Mouse (Mus musculus) right cerebral cortex, postnatal 10 days (tissue): Measurements from ENCODE around the gene Dnajc15.
"Not testable (repeated sequence)": the region's sequence is repeated elsewhere in the genome, so short reads cannot be mapped to it uniquely, and the experiment has no call there.

Experiments
- DNase-seq, 2 experiments: peaks; one replicate each; pipeline ENCODE4 v3.0.0; 2021; ENCODE audit warnings: low spot score in 2 of 2

Dnajc15 gene

DNA sequence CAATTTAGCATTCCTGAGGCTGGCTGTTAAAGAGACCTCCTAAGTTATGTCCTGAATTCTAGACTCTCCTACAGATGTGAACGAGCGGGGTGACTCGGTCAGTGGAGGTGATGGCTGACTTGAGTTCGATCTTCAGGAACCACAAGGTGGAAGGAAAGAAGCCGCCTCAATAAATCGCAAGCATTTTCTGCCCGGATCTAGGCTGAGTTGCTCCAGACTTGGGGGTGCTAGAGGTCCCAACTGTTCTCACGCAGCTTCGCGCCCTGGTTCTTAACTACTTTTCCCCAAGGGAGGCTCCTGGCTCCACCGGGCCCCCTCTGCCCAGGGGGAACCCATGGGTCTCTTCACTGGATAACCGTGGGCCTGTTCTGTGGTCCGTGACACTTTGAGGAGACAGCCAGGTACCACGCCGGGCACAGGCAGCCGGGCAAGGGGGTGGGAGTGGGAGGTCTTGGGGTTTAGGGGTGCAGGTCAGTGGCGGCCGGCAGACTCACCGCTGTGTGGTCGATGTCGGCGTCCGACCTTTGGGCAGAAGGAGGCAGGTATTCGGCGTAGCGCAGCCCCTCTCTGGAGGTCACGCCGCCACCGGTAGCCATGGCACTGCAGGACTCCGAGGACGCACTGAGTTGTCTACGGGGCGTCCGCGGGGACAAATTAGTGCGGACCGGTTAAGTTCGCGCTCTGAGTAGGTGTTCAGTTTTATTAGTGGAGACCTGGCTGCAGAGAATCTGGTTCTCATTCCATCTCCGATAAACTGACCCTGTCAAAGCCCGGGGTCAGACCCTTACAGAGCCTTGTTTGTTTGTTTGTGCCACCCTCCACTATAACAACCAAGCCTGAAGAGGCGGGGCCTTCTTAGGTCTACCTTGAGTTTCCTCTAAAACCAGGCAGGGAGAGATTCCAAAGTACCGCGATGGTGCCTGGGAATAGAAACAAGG lies at the start of gene Dnajc15:
Gene Dnajc15 (minus strand): TSS at position 822 of the 938 bp plus-strand sequence.
- peak; percentile 91 to 92 for DNase-seq

DNA sequence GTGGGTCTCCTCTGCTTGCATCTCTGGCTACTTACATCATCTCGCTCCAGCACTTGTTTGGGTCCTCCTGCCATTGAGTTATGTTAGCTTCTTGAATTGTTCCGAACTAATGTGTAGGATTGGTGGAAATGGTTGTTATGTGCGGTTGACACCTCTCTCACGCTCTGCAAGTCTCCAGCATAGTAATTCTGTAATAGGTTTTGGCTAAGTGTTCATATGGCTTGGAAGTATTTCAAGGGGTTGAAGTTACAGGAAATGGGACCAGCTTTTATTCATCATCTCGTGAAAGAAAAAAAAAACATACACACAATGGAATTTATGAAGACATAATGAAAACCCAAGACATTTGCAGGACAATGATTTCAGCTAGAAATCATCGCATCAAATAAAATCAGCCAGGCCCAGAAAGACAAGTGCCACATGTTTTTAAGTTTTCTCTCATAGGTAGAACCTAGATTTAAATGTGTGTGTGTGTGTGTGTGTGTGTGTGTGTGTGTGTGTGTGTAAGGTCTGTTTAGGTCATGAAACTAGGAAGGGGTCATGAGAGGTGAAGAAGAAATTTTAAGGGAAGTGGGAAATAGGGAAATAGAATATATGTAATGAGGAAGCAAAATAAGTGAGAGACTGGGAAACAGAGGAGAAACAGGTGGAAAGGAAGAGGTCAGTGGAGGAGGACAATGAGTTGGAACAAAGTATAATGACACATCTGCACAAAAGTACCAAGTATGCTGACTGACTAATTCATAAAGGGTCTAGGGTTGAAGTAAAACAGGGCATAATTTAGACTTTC lies 48.3 kb upstream of the Dnajc15 start:
- no peak for DNase-seq

DNA sequence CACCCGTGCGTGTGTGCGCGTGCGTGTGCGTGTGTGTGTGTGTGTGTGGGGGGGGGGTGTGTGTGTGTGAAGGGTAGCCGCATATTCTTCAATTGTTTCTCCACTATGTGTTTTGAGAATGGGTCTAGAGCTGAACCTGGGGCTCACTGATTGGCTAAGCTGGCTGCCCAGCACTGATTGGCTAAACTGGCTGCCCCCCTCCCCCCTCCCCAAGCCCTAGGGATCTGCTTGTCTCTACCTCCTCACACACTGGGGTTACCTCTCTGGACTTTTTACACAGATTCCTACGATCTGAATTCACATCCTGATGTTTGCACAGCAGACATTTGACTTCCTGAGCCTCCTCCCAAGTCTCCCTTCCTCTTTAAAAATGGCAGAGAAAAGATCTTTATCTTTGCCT lies 46.7 kb upstream of the Dnajc15 start:
- DNase-seq, result no peak

DNA sequence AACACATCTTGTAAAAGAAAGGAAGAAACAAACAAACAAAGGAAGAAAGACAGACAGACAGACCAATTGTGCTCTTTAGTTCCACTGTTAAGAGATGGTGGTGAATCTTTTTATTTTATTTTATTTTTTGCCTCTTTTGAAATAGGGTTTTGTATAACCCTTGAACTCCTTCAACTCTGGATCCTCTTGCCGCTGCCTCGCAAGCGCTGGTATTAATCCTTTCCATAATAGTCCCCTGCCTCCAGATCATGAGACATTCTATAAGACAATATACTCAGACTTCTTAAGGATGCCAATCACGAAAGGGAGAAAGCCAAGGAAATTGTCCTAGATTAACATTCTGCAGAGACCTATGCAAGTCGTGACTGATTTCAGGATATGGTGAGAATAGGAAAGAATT lies 40.9 kb upstream of the Dnajc15 start:
- DNase-seq, result no peak

DNA sequence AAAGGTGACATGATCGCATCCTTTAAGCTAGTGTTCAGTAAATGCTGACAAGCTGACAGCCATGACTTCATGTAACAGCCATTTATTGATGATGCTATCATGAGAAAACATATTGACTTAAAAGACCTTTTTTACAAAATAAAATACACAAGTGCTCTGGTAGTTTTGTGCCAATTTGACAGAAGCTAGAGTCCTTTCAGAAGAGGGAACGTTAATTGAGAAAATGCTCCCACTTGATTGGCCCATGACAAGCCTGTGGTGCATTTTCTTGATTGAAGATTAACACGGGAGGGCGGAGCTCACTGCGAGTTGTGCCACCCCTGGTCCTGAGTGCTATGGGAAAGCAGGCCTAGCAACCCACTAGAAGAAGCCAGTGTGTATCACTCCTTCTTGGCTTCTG lies 31.7 kb upstream of the Dnajc15 start:
- no peak for DNase-seq

DNA sequence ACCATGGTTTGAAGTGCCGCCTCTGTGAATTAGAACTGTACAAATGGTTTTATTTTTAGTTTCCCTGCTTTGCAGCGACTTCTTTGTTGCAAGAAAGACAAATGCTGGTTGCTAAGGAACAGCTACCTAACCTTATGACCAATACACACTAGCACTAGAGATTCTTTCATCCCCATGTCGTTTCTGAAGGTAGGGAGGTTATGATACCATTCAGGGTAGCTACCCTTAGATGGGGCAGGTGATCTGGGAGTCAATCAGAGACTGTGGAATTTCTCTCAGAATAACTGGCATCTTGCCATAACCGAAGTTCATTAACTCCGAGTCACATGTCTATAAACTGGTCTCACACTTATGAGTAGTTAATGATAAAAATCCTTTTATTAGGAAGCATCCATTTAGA lies 30.5 kb upstream of the Dnajc15 start:
- no peak for DNase-seq

DNA sequence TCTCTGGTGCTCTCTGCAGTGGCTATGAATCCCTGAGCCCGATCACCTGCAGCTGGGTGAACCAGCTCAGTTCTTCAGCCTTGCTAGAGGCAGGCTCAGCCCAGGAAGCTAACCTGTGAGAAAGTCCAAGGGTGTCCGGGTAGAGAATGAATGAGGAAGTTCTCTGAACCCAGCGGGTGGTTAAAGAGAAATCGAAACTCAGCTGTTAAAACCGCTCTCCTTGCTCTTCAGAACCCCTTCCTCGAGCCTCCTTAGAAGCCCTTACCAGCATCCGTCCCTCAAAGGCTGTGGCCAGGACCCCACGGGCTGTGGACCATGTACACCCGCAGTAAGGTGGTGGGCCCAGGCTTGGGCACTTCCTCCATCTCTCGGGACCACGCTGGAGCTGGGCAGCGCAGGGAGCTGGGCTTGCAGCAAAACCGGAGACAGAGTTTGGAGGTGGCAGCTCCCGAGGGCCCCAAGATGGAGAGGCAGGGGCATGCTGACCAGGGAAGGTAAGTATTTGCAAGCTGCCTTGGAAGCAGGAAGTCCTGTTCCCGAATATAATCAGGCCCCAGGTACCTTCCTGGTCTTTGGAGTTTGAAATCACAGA lies 29.3 kb upstream of the Dnajc15 start, which contains the start of gene Epsti1:
Gene Epsti1 (plus strand): TSS at position 69 of the 592 bp plus-strand sequence.
- no peak for DNase-seq

DNA sequence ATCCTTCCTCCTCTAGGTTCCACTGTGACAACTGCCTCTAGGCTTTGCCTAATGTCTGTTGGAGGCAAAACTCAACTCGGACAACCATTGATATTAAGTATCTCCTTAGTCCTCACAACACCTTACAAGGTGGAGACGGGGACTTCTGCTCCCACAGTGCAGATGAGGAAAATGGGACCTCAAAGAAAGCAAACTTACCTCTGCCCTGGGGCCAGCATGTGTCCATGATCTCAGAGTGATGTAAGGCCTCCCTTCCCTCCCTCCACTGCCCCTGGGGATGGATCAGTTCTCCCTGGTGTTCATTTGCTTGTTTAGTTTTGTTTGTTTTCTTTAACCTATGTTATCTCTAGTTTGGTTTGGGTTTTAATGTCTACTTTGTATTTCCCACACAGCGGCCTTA lies 27.6 kb upstream of the Dnajc15 start:
- no peak for DNase-seq

DNA sequence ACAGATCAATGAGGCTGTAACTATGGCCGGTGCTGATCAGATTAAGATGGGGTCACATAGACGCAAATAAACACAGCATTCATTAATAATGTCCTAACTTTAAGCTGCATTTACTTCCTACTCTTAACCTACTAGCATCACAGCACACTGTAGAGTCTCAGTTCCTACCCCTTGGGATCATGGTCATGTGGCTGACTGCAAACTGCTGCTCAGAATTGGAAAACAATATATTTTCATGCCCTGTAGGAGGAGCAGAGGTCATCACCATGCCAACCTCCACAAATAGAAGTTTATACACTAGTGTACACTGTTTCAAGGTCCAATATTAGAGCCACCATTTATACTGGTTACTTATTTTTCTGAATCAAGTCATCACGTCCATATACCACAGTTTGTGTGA lies 21.0 kb upstream of the Dnajc15 start:
- DNase-seq, result no peak

DNA sequence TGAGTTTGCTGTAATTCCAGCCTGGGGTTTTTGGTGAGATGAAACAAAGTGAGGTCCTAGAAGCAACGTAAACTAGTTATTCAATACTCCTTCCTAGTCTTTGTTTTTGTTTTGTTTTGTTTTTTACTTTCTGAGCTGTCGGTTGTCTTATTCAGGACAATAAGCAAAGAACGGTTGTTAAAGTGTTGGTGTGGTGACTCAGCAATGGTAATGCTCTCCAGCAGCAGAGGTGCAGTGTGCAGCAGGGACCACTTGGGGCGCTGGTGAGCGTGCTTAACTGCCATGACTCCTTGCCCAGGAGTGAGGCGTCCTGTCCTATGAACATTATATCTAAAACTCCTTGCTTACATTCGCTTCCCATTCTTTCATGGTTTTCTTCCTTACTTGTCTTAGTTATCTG lies 15.0 kb upstream of the Dnajc15 start:
- no peak for DNase-seq

DNA sequence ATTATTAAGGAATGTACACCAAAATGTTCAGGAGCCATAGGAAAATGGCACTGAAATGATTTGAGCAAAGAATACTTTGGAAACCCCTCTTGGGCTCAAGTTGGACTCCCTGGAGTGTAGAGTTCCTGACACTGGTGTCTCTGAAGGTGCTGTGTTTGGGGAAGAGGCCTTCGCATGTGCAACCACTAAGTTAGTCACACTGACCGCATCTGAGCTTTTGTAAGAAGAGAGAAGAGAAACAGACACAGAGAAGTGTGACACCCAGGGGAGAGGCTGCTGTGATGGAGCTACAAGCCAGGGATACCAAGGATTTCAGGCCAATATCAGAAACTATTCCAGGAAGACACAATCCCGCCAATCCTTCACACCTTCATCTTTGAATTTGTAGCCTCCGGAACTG lies 12.0 kb upstream of the Dnajc15 start:
- no peak for DNase-seq

DNA sequence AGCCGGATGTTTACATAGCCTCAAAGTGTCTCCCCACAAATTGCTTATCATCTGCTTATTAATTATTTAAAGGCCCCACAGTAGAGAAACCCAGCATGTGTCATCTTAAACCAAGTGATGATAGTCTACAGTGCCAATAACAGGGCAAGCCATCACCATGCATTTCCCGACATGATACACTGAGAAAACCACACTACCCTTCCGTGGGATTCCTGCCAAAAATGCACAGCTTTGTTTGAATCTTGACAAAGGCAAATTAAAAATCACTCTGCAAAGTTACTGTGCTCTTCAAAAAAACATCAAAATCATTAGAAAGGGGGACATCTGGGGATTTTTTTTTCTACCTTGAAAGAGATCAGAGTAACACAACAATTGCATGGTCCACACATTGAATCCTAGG lies 11.5 kb upstream of the Dnajc15 start:
- no peak for DNase-seq

DNA sequence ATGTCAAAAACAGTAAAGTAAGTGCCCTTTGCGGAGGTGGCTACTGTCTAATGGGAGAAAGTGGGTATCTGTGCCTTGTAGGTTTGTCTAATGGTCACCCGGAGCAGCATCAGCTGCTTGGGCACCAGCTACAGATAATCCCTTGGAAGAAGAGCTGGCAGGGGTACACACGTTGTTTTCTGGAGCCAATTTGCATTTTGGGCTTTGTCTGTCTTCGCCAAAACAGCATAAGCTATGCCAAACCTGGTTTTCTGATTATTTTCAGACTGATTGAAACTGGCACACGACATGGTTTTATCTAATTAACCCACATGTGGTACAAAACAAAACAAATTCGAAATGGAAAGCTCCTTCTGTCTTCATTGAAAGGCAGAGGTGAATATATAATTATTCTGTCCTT lies 7.7 kb upstream of the Dnajc15 start:
- no peak for DNase-seq

DNA sequence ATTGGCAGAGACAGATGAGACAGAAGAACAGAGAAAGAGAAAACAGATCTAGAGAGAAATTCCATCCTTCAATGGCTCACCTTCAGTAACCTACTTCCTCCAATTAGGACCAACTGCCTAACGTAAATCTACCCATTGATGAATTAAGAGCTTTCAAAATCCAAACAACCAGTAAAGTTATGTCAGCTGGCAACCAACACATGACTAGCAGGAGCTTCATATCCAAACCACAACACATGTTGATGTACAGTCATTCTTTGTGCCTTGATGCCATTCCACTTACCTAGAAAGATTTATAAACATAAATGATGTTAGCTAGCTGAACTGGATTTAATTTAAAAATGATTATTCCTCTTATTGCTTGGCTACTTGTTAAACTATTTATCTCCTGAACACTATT lies 7.1 kb upstream of the Dnajc15 start:
- no peak for DNase-seq

DNA sequence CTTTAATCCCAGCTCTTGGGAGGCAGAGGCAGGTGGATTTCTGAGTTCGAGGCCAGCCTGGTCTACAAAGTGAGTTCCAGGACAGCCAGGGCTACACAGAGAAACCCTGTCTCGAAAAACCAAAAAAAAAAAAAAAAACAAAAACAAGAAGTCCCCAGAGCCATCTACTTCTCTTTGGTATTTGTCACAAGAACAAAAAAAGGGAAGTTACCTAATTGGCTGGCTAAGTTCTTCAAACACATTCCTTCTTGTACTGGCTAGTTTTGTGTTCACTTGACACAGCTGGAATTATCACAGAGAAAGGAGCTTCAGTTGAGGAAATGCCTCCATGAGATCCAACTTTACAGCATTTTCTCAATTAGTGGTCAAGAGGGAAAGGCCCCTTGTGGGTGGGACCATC lies 3.0 kb upstream of the Dnajc15 start:
- DNase-seq, result not testable (repeated sequence)

DNA sequence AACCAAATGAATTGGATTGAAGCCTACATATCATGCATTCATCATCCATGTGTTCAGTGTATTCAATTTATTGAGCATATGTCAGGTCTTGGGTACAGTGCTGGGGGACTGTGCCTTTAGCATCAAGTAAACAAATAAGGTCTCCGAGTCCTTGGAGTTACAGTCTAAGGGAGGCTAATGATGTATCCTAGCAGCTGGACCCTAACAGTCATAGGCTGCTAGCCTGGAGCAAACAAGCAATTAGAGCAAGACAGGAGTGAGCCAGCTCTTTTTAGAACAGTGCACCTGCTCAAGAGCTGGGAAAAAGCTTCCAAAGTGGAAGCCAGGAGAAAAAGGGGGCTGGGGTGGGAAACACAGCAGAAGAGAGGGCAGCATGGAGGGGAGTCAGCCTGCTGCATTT lies 1.3 kb upstream of the Dnajc15 start:
- no peak for DNase-seq

DNA sequence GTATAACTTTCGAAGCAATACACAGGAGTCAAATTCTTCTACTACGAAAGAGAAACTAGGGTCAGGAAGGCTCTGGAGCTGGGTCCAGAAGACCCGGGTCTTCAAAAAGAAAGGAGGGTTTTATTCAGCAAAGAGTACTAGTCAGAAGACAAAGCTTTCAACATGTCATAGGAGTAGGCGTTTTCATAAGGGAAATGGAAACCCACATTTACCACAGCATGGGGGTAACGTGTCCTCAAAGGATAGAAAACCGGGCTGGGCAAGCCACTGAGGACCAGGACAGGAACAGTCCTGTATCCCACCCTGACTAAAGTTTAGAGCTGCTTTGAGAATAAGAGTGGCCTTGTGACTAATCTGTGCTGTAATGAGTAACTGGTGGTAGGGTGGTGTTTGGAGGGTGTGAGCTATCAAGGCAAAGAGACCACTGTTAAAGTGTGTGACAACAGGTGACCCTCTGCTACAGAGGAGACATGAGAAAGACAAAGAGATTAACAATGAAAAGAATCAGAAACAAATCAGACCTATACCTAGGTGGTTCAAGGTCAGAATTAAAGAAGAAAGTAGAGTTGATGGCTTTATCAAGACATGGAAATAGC lies 3.4 kb downstream of the Dnajc15 start:
- no peak for DNase-seq

DNA sequence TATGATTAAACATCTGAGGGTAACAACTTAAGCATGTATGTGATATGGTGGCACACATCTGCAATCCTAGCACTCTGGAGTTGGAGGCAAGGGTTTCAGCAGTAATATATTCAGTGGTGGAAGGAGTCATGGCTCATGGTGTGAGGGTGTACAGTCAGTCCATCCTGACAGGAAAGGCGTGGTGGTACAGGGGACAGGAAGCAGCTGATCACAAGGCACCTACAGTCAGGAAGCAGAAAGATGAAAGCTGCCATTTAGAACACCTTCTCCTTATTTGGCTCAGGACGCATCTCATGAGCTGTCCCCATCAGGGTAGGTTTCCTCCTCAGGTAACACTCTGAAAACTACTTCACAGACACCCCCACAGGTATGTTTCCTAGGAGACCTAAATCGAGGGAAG lies 4.0 kb downstream of the Dnajc15 start:
- no peak for DNase-seq

DNA sequence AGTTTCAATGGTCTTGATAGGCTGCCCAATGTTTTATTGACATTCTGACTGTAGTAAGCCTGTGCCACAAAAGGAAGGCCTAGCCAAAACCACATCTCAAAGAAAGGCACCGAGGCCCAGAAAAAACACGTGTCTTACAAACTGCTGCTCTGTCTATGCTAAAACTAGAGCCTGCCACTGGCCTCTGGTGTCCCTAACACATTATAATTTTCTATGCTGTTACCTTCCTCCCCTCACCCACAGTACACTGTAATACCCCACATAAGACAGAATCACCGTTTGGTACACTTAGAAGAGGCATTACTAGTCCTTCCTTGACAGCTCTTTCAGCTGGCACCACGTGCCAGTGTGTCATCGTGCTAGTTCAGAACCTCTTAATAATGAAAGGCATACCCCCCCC lies 7.3 kb downstream of the Dnajc15 start:
- no peak for DNase-seq

DNA sequence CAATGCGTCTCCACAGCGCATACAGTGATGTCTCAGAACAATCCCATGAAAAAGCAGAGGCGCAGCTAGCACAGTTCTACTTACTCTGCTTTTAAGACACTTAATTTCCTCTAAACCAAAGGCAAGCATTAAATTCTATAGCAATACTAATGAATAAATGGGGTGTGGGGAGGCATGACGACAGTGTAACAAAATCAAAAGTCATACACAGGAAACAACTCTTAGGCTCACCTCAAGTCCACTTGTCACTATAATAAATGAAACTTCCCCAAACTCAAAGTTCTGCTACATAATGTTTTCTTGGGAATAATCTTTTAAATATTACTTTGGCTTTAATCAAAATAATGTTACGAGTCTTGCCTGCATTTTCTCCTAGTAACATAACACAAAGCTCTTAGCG lies 10.4 kb downstream of the Dnajc15 start:
- no peak for DNase-seq

DNA sequence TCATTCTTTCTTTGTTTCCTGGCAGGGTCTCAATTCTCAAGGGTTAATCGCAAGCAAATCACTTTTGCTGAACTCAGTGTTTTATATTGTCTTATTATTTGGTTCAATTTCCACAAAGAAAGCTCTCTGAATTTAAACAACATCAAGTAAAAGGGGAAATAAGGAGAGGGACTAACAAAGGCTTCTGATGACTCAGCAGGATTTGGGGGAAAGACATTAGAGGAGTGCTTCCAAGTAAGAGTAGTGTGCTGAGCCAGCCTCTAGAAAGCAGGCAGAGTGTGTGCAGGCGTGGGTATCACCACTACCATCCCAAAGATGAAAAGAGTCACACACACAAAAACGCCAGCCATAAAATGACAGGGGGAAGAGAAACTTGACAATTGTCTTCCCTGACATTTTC lies 10.9 kb downstream of the Dnajc15 start:
- DNase-seq, result no peak
